Mouse (Mus musculus): Measurements from ENCODE around the gene Ulk4.

Gene Ulk4

GRCm38 (mm10) chr9:121018524-121019315, 258.3 kb downstream of the Ulk4 start:
- DNase-seq (ENCODE audit: low spot score) = no peak

GRCm38 (mm10) chr9:121015810-121016502, 261.0 kb downstream of the Ulk4 start:
- no peak for DNase-seq (ENCODE audit: low spot score)

- DNase-seq (ENCODE audit: low spot score) = no peak
Measured at GRCm38 (mm10) chr9:121011540-121011939, 265.5 kb downstream of the Ulk4 start.

GRCm38 (mm10) chr9:121010544-121010943, 266.5 kb downstream of the Ulk4 start:
- no peak for DNase-seq (ENCODE audit: low spot score)

GRCm38 (mm10) chr9:121005961-121006360, 271.0 kb downstream of the Ulk4 start:
- DNase-seq (ENCODE audit: low spot score) = no peak

- DNase-seq (ENCODE audit: low spot score) = peak; percentile 13
Measured at GRCm38 (mm10) chr9:121001681-121002540, 275.1 kb downstream of the Ulk4 start.

- DNase-seq (ENCODE audit: low spot score) = peak; percentile 3
Measured at GRCm38 (mm10) chr9:121000641-121001320, 276.2 kb downstream of the Ulk4 start.

GRCm38 (mm10) chr9:120998696-120999095, 278.3 kb downstream of the Ulk4 start:
- no peak for DNase-seq (ENCODE audit: low spot score)

- no peak for DNase-seq (ENCODE audit: low spot score)
Measured at GRCm38 (mm10) chr9:120994223-120995155, 282.5 kb downstream of the Ulk4 start.

- no peak for DNase-seq (ENCODE audit: low spot score)
Measured at GRCm38 (mm10) chr9:120993004-120993403, 284.0 kb downstream of the Ulk4 start.

- DNase-seq (ENCODE audit: low spot score) = no peak
Measured at GRCm38 (mm10) chr9:120991801-120992200, 285.2 kb downstream of the Ulk4 start.

GRCm38 (mm10) chr9:120989806-120990700, 286.9 kb downstream of the Ulk4 start:
- no peak for DNase-seq (ENCODE audit: low spot score)

- DNase-seq (ENCODE audit: low spot score) = no peak
Measured at GRCm38 (mm10) chr9:120988088-120988487, 288.9 kb downstream of the Ulk4 start.

- no peak for DNase-seq (ENCODE audit: low spot score)
Measured at GRCm38 (mm10) chr9:120986994-120987393, 290.0 kb downstream of the Ulk4 start.

- no peak for DNase-seq (ENCODE audit: low spot score)
Measured at GRCm38 (mm10) chr9:120986255-120986654, 290.7 kb downstream of the Ulk4 start.

GRCm38 (mm10) chr9:120985524-120985923, 291.5 kb downstream of the Ulk4 start:
- DNase-seq (ENCODE audit: low spot score) = no peak

- no peak for DNase-seq (ENCODE audit: low spot score)
Measured at GRCm38 (mm10) chr9:120985009-120985408, 292.0 kb downstream of the Ulk4 start.

GRCm38 (mm10) chr9:120984509-120984908, 292.5 kb downstream of the Ulk4 start:
- no peak for DNase-seq (ENCODE audit: low spot score)

GRCm38 (mm10) chr9:120983849-120984248, 293.1 kb downstream of the Ulk4 start:
- no peak for DNase-seq (ENCODE audit: low spot score)

GRCm38 (mm10) chr9:120981777-120982176, 295.2 kb downstream of the Ulk4 start:
- no peak for DNase-seq (ENCODE audit: low spot score)
